Mouse (Mus musculus) macrophage (primary cell): ENCODE data around the gene Tmem170b. TPM values are rescaled to one million over a fixed set of nuclear protein-coding genes. Genes with fewer than 3 reads are reported as not detected.
"Not testable (repeated sequence)": the region's sequence is repeated elsewhere in the genome, so short reads cannot be mapped to it uniquely, and the experiment has no call there.

Experiments
- H3K27ac ChIP-seq: fragments of 350-480 bp; formaldehyde crosslinking; 2 replicates; pipeline ENCODE4 v1.9.0; 2021
- H3K36me3 ChIP-seq: fragments of 350-480 bp; formaldehyde crosslinking; 2 replicates; pipeline ENCODE4 v1.9.0; 2021; ENCODE audit errors: inconsistent target
- H3K4me3 ChIP-seq: fragments of 350-480 bp; formaldehyde crosslinking; 2 replicates; pipeline ENCODE4 v1.9.0; 2021; ENCODE audit errors: inconsistent target
- H3K79me2 ChIP-seq: fragments of 350-480 bp; formaldehyde crosslinking; 2 replicates; pipeline ENCODE4 v1.9.0; 2021; ENCODE audit errors: inconsistent target
- WGBS: methylation state at CpG from one replicate; pipeline ENCODE4 v1.1.7; 2026; ENCODE audit warnings: inconsistent platforms; ENCODE audit not compliant: missing documents; 5-methylcytosine and 5-hydroxymethylcytosine counted together
- polyA plus RNA-seq: library from polyadenylated mRNA; stranded (reverse); fragments of 250-400 nt; gene quantifications from 3 replicates; pipeline ENCODE4 v1.2.4, GENCODE M21; 2018; ENCODE audit warnings: inconsistent platforms

The Tmem170b gene
- polyA plus RNA-seq, 1 experiment from 2014 or later, result 13.8 TPM

- H3K79me2 ChIP-seq, result no peaks in the 10 kb centered on the region
- 87% methylated on average over 7 of the region's 7 CpGs for WGBS
- no peak overlapping the region for H3K27ac ChIP-seq
- H3K36me3 ChIP-seq, result no peaks in the 10 kb centered on the region
- no peak overlapping the region for H3K4me3 ChIP-seq
Observed at GRCm38 (mm10) chr13:41670386-41671130, 64.9 kb downstream of the Tmem170b start.

- Histone ChIP-seq H3K4me3 (no peak overlapping the region), H3K27ac (no peak overlapping the region), H3K79me2 (no peaks in the 10 kb centered on the region), H3K36me3 (no peaks in the 10 kb centered on the region)
- WGBS, result 91% methylated on average over 11 of the region's 11 CpGs
Observed at GRCm38 (mm10) chr13:41671136-41671705, 65.5 kb downstream of the Tmem170b start.

GRCm38 (mm10) chr13:41672904-41673303, 67.2 kb downstream of the Tmem170b start:
- not testable (repeated sequence) for H3K36me3 ChIP-seq, H3K27ac ChIP-seq, H3K79me2 ChIP-seq, H3K4me3 ChIP-seq
- WGBS, result 81% methylated on average over 4 of the region's 5 CpGs

GRCm38 (mm10) chr13:41673541-41673940, 67.8 kb downstream of the Tmem170b start:
- H3K79me2 ChIP-seq, result no peaks in the 10 kb centered on the region
- WGBS, result 86% methylated on average over 4 of the region's 4 CpGs
- H3K4me3 ChIP-seq, result no peak overlapping the region
- H3K27ac ChIP-seq, result no peak overlapping the region
- no peaks in the 10 kb centered on the region for H3K36me3 ChIP-seq

- 96% methylated on average over 5 of the region's 9 CpGs for WGBS
- not testable (repeated sequence) for H3K79me2 ChIP-seq, H3K36me3 ChIP-seq, H3K27ac ChIP-seq, H3K4me3 ChIP-seq
Observed at GRCm38 (mm10) chr13:41674608-41675007, 68.9 kb downstream of the Tmem170b start.

GRCm38 (mm10) chr13:41675498-41675897, 69.8 kb downstream of the Tmem170b start:
- Histone ChIP-seq H3K27ac (no peak overlapping the region), H3K36me3 (no peaks in the 10 kb centered on the region), H3K79me2 (no peaks in the 10 kb centered on the region), H3K4me3 (no peak overlapping the region)
- 93% methylated on average over 3 of the region's 3 CpGs for WGBS

- Histone ChIP-seq H3K4me3 (no peak overlapping the region), H3K36me3 (no peaks in the 10 kb centered on the region), H3K79me2 (no peaks in the 10 kb centered on the region), H3K27ac (no peak overlapping the region)
- WGBS, result 89% methylated on average over 9 of the region's 9 CpGs
Observed at GRCm38 (mm10) chr13:41675966-41676835, 70.5 kb downstream of the Tmem170b start.

- no peak overlapping the region for H3K27ac ChIP-seq
- no peaks in the 10 kb centered on the region for H3K79me2 ChIP-seq
- H3K36me3 ChIP-seq, result no peaks in the 10 kb centered on the region
- WGBS, result 93% methylated on average over 7 of the region's 7 CpGs
- no peak overlapping the region for H3K4me3 ChIP-seq
Observed at GRCm38 (mm10) chr13:41676836-41677186, 71.1 kb downstream of the Tmem170b start.

- no peaks in the 10 kb centered on the region for H3K36me3 ChIP-seq
- H3K27ac ChIP-seq, result no peak overlapping the region
- no peaks in the 10 kb centered on the region for H3K79me2 ChIP-seq
- no peak overlapping the region for H3K4me3 ChIP-seq
- WGBS, result 93% methylated on average over 12 of the region's 12 CpGs
Observed at GRCm38 (mm10) chr13:41680854-41681549, 75.3 kb downstream of the Tmem170b start.

GRCm38 (mm10) chr13:41682341-41683119, 76.8 kb downstream of the Tmem170b start:
- Histone ChIP-seq H3K36me3 (no peaks in the 10 kb centered on the region), H3K4me3 (no peak overlapping the region), H3K79me2 (no peaks in the 10 kb centered on the region), H3K27ac (no peak overlapping the region)
- WGBS, result 92% methylated on average over 12 of the region's 12 CpGs

GRCm38 (mm10) chr13:41683356-41684012, 77.8 kb downstream of the Tmem170b start:
- H3K4me3 ChIP-seq, result no peak overlapping the region
- H3K27ac ChIP-seq, result no peak overlapping the region
- H3K79me2 ChIP-seq, result no peaks in the 10 kb centered on the region
- H3K36me3 ChIP-seq, result no peaks in the 10 kb centered on the region
- 88% methylated on average over 11 of the region's 11 CpGs for WGBS

- H3K79me2 ChIP-seq, result no peaks in the 10 kb centered on the region
- H3K27ac ChIP-seq, result no peak overlapping the region
- H3K36me3 ChIP-seq, result no peaks in the 10 kb centered on the region
- WGBS, result 93% methylated on average over 11 of the region's 11 CpGs
- H3K4me3 ChIP-seq, result no peak overlapping the region
Observed at GRCm38 (mm10) chr13:41685499-41685898, 79.8 kb downstream of the Tmem170b start.

- Histone ChIP-seq H3K4me3 (no peak overlapping the region), H3K27ac (no peak overlapping the region), H3K36me3 (no peaks in the 10 kb centered on the region), H3K79me2 (no peaks in the 10 kb centered on the region)
- 84% methylated on average over 6 of the region's 6 CpGs for WGBS
Observed at GRCm38 (mm10) chr13:41689055-41689454, 83.3 kb downstream of the Tmem170b start.
